Mouse (Mus musculus) heart, embryonic 16.5 days (tissue): ENCODE data around the gene Preb. TPM values are rescaled to one million over a fixed set of nuclear protein-coding genes. Genes with fewer than 3 reads are reported as not detected.

ENCODE experiments used
- ATAC-seq: fragments of 200-750 bp; cut with Nextera tagmentation; replicated peaks from 2 replicates; pipeline ENCODE4 v1.8.0; 2017; ENCODE audit warnings: moderate number of reproducible peaks; ENCODE audit not compliant: insufficient read depth, low FRiP score; ENCODE audit errors: extremely low read depth
- H3K27ac ChIP-seq: fragments of 300-500 bp; sonication (generic); 2 replicates; pipeline ENCODE4 v1.5.1; 2014; ENCODE audit warnings: mild to moderate bottlenecking, low read length, control low read depth, moderate library complexity
- H3K27me3 ChIP-seq: fragments of 300-500 bp; sonication (generic); 2 replicates; pipeline ENCODE4 v1.6.1; 2014; ENCODE audit warnings: low read length, mixed read lengths; ENCODE audit not compliant: control insufficient read depth, insufficient read depth
- H3K36me3 ChIP-seq: fragments of 300-500 bp; sonication (generic); 2 replicates; pipeline ENCODE4 v1.6.1; 2014; ENCODE audit not compliant: control insufficient read depth, insufficient read depth
- H3K4me1 ChIP-seq: fragments of 300-500 bp; sonication (generic); 2 replicates; pipeline ENCODE4 v1.6.1; 2014; ENCODE audit warnings: low read length, mixed read lengths; ENCODE audit not compliant: control insufficient read depth, insufficient read depth
- H3K4me2 ChIP-seq: fragments of 300-500 bp; sonication (generic); 2 replicates; pipeline ENCODE4 v1.6.1; 2014; ENCODE audit warnings: low read depth, mild to moderate bottlenecking, control low read depth, low read length
- H3K4me3 ChIP-seq: fragments of 300-500 bp; sonication (generic); 2 replicates; pipeline ENCODE4 v1.5.1; 2014; ENCODE audit warnings: mild to moderate bottlenecking, control low read depth, low read length
- H3K9ac ChIP-seq: fragments of 300-500 bp; sonication (generic); 2 replicates; pipeline ENCODE4 v1.6.1; 2014; ENCODE audit warnings: low read length, control low read depth
- H3K9me3 ChIP-seq: fragments of 300-500 bp; sonication (generic); replicated peaks from 2 replicates; pipeline ENCODE4 v1.6.1; 2016; ENCODE audit warnings: low read length; ENCODE audit not compliant: control insufficient read depth
- WGBS: fragments of 180-500 bp; shearing (Covaris S2); extraction: QIAGEN DNeasy Blood & Tissue Kit; methylation state at CpG from one replicate; pipeline ENCODE4 v1.1.7; 2014; 5-methylcytosine and 5-hydroxymethylcytosine counted together
- polyA plus RNA-seq: library from polyadenylated mRNA; unstranded; fragments of >200 nt; fragmentation: Nextera tagmentation; extraction: Ambion mirVana; gene quantifications from 2 replicates; pipeline ENCODE4 v1.2.1, GENCODE M21; 2015

Gene Preb
- polyA plus RNA-seq, 1 experiment from 2014 or later, result 95.9 TPM

DNA sequence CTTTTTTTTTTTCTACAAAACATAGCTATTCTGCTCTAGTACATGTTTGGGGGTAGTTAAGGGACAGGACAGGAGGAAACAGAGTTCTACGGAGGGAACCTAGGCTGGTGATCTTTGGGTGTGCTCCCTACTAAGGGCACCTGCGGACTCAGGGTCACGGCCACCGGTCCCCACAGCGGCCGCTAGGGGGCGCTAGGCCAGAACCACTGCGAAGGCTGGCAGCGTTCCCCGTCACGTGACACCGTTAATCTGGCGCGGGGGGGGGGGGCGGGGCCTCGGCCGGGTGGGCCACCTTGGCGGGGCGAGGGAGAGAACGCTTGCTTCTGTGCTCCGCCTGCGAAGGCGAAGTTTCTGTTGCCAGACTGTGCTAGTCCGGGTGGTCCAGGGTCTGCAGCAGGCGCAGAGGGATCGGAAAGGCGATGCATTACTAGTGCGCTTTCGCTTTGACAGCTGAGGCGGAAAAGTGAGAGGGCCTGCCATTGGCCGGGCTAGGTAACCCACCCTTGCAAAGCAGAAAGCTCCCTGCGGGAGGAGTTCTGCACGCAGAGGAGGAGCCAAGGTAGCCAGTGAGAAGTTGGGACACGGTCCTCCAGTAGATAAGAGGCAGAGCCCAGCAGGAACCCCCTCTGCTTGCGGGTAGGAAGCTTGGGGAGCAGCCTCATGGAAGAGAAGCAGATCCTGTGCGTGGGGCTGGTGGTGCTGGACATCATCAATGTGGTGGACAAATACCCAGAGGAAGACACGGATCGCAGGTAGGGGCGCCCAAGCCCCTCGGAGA is 38.7 kb downstream of the Preb start, which contains the start of gene Khk:
TSS of gene Khk (plus strand) at position 176 of the 778 bp plus-strand sequence.
- WGBS, result 1% methylated on average over 37 of the region's 40 CpGs
- Histone ChIP-seq H3K4me3 (peak within 1 kb of the TSS; percentile 71), H3K9me3 (no peaks in the 10 kb centered on the region), H3K27ac (peak within 1 kb of the TSS; percentile 87), H3K27me3 (no peaks in the 10 kb centered on the region), H3K4me2 (peak within 1 kb of the TSS; percentile 73), H3K9ac (peak within 1 kb of the TSS; percentile 73), H3K4me1 (peaks cover 23% of the 10 kb centered on the region), H3K36me3 (peaks cover 5% of the 10 kb centered on the region)
- peak; percentile 77 for ATAC-seq

DNA sequence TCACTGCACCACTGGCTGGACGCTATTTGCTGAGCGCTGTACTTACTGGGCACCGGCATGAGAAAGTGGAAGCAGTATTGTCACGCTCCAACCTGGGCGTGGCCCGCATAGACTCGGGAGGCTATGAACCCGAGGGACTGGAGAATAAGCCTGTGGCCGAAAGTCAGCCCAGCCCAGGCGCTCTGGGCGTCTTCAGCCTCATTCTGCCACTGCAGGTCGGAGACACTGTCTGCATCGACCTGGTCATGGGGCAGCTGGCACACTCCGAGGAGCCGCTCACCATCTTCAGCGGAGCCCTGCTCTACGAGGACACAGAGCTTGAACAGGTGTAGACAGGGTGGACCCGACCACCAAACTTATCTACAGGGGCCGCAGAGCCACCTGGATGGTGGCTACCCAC is 39.5 kb downstream of the Preb start:
- Histone ChIP-seq H3K9ac (peak overlapping the region; percentile 21; the same call in 1 of the 2 replicates), H3K4me2 (peak overlapping the region; percentile 73), H3K27ac (no peak overlapping the region), H3K9me3 (no peaks in the 10 kb centered on the region), H3K36me3 (peaks cover 5% of the 10 kb centered on the region), H3K4me3 (no peak overlapping the region), H3K27me3 (no peaks in the 10 kb centered on the region), H3K4me1 (peaks cover 29% of the 10 kb centered on the region)
- 65% methylated on average over 19 of the region's 19 CpGs for WGBS
- ATAC-seq, result no peak

DNA sequence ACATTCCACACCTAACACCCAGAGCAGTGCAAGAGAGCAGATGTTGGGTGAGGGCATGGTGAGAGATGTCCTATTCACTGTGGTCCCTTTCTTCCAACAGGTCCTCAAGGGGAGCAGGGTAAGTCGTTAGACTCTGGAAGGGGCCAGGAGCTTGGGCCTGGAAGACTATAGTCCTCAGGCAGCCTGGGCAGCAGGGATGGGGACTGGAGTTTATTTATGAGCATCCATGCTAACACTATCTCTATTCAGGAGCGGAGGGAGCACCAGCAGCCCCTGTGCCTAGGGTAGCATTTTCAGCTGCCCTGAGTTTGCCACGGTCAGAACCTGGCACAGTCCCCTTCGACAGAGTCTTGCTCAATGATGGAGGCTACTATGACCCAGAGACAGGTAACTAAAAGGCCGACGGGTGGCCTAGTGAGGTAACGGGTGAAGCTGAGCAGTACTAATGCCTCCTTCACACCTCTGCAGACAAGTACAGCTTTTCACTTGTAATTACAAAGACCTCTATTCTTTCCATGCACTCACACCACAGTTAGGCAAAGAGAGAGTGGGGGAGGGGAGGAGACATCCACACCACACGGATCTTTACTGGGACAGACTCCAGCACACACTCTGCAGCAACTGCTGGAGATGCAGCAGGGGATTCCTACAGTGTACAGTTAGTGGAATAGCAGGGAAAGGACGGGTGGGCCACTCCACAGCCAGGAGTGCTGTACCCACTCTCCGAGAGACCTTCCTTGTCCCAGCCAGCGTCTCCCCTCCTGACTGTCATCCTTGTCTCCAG is 40.1 kb downstream of the Preb start:
- Histone ChIP-seq H3K4me2 (peak overlapping the region; percentile 73; the same call in 1 of the 2 replicates), H3K9ac (no peak overlapping the region), H3K4me1 (peaks cover 32% of the 10 kb centered on the region), H3K4me3 (no peak overlapping the region), H3K9me3 (no peaks in the 10 kb centered on the region), H3K27me3 (no peaks in the 10 kb centered on the region), H3K36me3 (peaks cover 5% of the 10 kb centered on the region), H3K27ac (no peak overlapping the region)
- no peak for ATAC-seq
- 74% methylated on average over 11 of the region's 11 CpGs for WGBS

DNA sequence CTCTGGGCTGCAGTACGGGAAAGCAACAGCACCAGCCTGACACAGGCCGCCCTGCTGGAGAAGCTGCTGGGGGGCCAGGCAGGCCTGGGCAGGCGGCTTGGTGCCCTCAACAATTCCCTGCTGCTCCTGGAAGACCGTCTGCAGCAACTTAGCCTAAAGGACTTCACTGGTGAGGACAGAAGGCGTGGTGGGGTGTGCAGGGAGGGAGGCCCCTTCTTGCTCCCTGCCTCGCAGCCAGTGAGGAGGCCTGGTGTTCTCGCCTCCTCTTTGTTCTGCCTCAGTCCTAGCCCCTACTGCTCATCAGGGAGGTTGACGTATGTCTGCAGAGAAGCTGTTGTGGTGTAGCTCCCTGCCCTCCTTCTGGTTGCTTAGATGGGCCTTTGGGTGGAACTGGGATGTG is 41.5 kb downstream of the Preb start:
- ATAC-seq, result no peak
- 81% methylated on average over 8 of the region's 8 CpGs for WGBS
- no peak overlapping the region for H3K4me2 ChIP-seq
- no peaks in the 10 kb centered on the region for H3K27me3 ChIP-seq
- H3K27ac ChIP-seq, result no peak overlapping the region
- 0 out of 2 replicates have a peak overlapping the region, but pooled peaks have one; percentile 38 for H3K9ac ChIP-seq
- H3K4me1 ChIP-seq, result peaks cover 32% of the 10 kb centered on the region
- H3K4me3 ChIP-seq, result no peak overlapping the region
- H3K9me3 ChIP-seq, result no peaks in the 10 kb centered on the region
- H3K36me3 ChIP-seq, result peaks cover 5% of the 10 kb centered on the region

DNA sequence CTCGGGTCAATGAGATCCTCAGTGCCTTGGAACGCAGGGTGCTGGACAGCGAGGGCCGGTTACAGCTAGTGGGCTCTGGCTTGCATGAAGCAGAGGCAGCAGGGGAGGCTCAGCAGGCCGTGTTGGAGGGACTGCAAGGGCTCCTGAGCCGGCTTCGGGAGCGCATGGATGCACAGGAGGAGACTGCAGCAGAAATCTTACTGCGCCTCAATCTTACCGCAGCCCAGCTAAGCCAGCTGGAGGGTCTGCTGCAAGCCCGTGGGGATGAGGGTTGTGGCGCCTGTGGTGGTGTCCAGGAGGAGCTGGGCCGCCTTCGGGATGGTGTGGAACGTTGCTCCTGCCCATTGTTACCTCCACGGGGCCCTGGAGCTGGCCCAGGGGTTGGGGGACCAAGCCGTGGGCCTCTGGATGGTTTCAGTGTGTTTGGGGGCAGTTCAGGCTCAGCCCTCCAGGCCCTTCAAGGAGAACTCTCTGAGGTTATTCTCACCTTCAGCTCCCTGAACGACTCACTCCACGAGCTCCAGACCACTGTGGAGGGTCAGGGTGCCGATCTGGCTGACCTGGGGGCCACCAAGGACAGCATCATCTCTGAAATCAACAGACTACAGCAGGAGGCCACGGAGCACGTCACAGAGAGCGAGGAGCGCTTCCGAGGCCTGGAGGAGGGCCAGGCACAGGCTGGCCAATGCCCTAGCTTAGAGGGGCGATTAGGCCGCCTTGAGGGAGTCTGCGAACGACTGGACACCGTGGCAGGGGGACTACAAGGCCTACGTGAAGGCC is 42.1 kb downstream of the Preb start:
- Histone ChIP-seq H3K4me3 (no peak overlapping the region), H3K9me3 (no peaks in the 10 kb centered on the region), H3K4me2 (no peak overlapping the region), H3K27me3 (no peaks in the 10 kb centered on the region), H3K27ac (no peak overlapping the region), H3K36me3 (peaks cover 5% of the 10 kb centered on the region), H3K9ac (0 out of 2 replicates have a peak overlapping the region, but pooled peaks have one; percentile 38), H3K4me1 (peaks cover 35% of the 10 kb centered on the region)
- WGBS, result 86% methylated on average over 31 of the region's 31 CpGs
- no peak for ATAC-seq

DNA sequence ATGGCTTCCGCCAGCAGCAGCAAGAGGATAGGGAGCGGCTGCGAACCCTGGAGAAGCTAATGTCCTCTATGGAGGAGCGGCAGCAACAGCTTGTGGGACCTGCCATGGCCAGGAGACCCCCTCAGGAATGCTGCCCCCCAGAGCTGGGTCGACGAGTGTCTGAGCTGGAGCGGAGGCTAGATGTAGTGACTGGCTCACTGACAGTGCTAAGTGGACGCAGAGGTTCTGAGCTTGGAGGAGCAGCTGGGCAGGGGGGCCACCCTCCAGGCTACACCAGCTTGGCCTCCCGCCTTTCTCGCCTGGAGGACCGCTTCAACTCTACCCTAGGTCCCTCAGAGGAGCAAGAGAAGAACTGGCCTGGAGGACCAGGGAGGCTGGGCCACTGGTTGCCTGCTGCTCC is 42.8 kb downstream of the Preb start:
- Histone ChIP-seq H3K4me3 (no peak overlapping the region), H3K36me3 (peaks cover 5% of the 10 kb centered on the region), H3K4me2 (no peak overlapping the region), H3K27me3 (no peaks in the 10 kb centered on the region), H3K9me3 (no peaks in the 10 kb centered on the region), H3K4me1 (peaks cover 37% of the 10 kb centered on the region), H3K9ac (0 out of 2 replicates have a peak overlapping the region, but pooled peaks have one; percentile 9), H3K27ac (no peak overlapping the region)
- no peak for ATAC-seq
- whole genome bisulfite sequencing, result 83% methylated on average over 11 of the region's 11 CpGs

DNA sequence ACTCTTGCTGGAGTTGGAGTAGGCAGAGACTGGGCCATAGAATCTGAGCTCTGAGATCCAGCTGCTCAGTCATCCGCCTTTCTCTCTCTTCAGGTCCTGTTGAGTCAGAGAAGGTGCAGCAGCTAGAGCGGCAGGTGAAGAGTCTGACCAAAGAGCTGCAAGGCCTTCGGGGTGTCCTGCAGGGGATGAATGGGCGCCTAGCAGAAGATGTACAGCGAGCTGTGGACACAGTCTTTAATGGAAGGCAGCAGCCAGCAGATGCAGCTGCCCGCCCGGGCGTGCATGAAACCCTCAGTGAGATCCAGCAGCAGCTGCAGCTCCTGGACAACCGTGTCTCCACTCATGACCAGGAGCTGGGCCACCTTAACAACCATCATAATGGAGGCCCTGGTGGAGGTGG is 43.3 kb downstream of the Preb start:
- H3K9ac ChIP-seq, result 0 out of 2 replicates have a peak overlapping the region, but pooled peaks have one; percentile 9
- peak overlapping the region; percentile 88 for H3K27ac ChIP-seq
- H3K36me3 ChIP-seq, result peaks cover 5% of the 10 kb centered on the region
- no peaks in the 10 kb centered on the region for H3K9me3 ChIP-seq
- H3K4me3 ChIP-seq, result no peak overlapping the region
- no peak for ATAC-seq
- H3K27me3 ChIP-seq, result no peaks in the 10 kb centered on the region
- H3K4me1 ChIP-seq, result peaks cover 36% of the 10 kb centered on the region
- 90% methylated on average over 9 of the region's 9 CpGs for WGBS
- no peak overlapping the region for H3K4me2 ChIP-seq

DNA sequence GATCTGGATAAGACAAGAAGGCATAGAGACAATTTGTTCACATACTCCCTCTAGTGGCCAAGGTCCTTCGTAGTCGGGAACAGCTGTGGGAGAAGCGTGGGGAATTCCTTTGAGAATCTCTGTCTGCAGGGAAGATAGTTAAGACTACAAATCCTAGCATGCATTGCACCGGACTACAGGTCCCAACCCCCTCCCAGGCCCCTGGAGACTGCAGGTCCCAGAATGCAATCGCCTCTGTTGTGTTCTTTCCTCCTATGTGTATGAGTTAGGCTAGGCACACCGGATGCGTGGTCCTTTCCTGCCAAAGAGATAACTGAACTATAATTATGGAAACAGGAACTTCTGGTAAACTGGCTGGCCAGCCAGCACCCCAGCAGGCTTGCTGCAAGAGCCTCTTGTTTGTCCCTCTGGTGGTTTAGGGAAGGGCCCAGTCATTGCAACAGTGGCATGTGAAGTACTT is 44.2 kb downstream of the Preb start:
- Histone ChIP-seq H3K4me1 (peaks cover 36% of the 10 kb centered on the region), H3K27me3 (no peaks in the 10 kb centered on the region), H3K4me3 (peak overlapping the region; percentile 59), H3K4me2 (peak overlapping the region; percentile 73), H3K36me3 (peaks cover 5% of the 10 kb centered on the region), H3K27ac (peak overlapping the region; percentile 96), H3K9ac (peak overlapping the region; percentile 78; the same call in 1 of the 2 replicates), H3K9me3 (no peaks in the 10 kb centered on the region)
- peak; percentile 83 for ATAC-seq
- 1% methylated on average over 7 of the region's 7 CpGs for WGBS
